Mouse (Mus musculus) stomach, embryonic 14.5 days (tissue): Measurements from ENCODE around the gene Srek1ip1. TPM values are rescaled to one million over a fixed set of nuclear protein-coding genes. Genes with fewer than 3 reads are reported as not detected.

Source experiments
- ATAC-seq: fragments of 200-750 bp; cut with Nextera tagmentation; 2 replicates; pipeline ENCODE4 v1.8.0; 2017; ENCODE audit warnings: low read depth, moderate TSS enrichment; ENCODE audit not compliant: insufficient number of reproducible peaks, insufficient read depth, low FRiP score
- H3K27ac ChIP-seq: fragments of 300-500 bp; sonication (generic); 2 replicates; pipeline ENCODE4 v1.5.1; 2014; ENCODE audit warnings: mild to moderate bottlenecking, low read length, moderate library complexity, mixed read lengths
- H3K27me3 ChIP-seq: fragments of 300-500 bp; sonication (generic); 2 replicates; pipeline ENCODE4 v1.6.1; 2014; ENCODE audit warnings: low read length, control low read depth, mixed read lengths; ENCODE audit not compliant: control insufficient read depth, insufficient read depth
- H3K36me3 ChIP-seq: fragments of 300-500 bp; sonication (generic); 2 replicates; pipeline ENCODE4 v1.6.1; 2014; ENCODE audit warnings: mild to moderate bottlenecking, control low read depth, low read length, moderate library complexity, mixed read lengths; ENCODE audit not compliant: control insufficient read depth, insufficient read depth
- H3K4me1 ChIP-seq: fragments of 300-500 bp; sonication (generic); 2 replicates; pipeline ENCODE4 v1.6.1; 2014; ENCODE audit warnings: low read length, control low read depth, mixed read lengths; ENCODE audit not compliant: control insufficient read depth, insufficient read depth
- H3K4me2 ChIP-seq: fragments of 300-500 bp; sonication (generic); replicated peaks from 2 replicates; pipeline ENCODE4 v1.6.1; 2014; ENCODE audit warnings: low read depth, low read length, control low read depth
- H3K4me3 ChIP-seq: fragments of 300-500 bp; sonication (generic); 2 replicates; pipeline ENCODE4 v1.5.1; 2014; ENCODE audit warnings: low read depth, low read length, control low read depth
- H3K9ac ChIP-seq: fragments of 300-500 bp; sonication (generic); replicated peaks from 2 replicates; pipeline ENCODE4 v1.6.1; 2014; ENCODE audit warnings: low read depth, mild to moderate bottlenecking, control low read depth, low read length, moderate library complexity, mixed read lengths
- H3K9me3 ChIP-seq: fragments of 300-500 bp; sonication (generic); 2 replicates; pipeline ENCODE4 v1.6.1; 2016; ENCODE audit warnings: low read depth, low read length, control low read depth; ENCODE audit not compliant: control insufficient read depth
- WGBS: fragments of 180-500 bp; shearing (Covaris S2); extraction: QIAGEN DNeasy Blood & Tissue Kit; methylation state at CpG from one replicate; pipeline ENCODE4 v1.1.7; 2014; 5-methylcytosine and 5-hydroxymethylcytosine counted together
- polyA plus RNA-seq: library from polyadenylated mRNA; unstranded; fragments of >200 nt; fragmentation: Nextera tagmentation; extraction: Ambion mirVana; gene quantifications from 2 replicates; pipeline ENCODE4 v1.2.1, GENCODE M21; 2014

Srek1ip1 gene
- 23.6 and 25.9 TPM in 2 replicates for polyA plus RNA-seq

DNA sequence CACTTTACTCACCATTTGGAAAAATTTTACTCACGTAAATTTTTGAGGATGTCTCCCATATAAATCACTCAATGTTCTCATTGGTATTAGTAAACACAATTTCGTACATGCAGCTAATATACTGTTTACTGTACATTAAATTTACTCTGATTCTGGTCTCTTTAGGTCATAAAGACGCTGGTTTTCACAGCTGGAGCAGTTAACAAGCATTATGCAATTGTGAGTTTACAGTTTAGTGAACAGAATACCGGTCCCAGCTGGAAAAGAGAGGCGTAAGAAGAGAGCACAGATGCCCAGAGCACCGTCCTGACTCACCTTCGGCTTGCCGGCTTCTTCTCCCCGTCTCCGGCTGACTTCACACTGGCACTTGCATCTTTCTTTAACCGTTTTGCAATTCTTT, at the start of gene Srek1ip1:
Gene Srek1ip1 (plus strand): TSS at position 301 of the 400 bp plus-strand sequence.
- Histone ChIP-seq H3K4me2 (no peak within 1 kb of the TSS), H3K9ac (no peak within 1 kb of the TSS), H3K4me3 (no peak within 1 kb of the TSS), H3K36me3 (no peaks in the 10 kb centered on the region; the same call in 1 of the 2 replicates), H3K4me1 (no peaks in the 10 kb centered on the region), H3K9me3 (no peaks in the 10 kb centered on the region), H3K27me3 (no peaks in the 10 kb centered on the region), H3K27ac (no peak within 1 kb of the TSS)
- ATAC-seq, result no peak
- WGBS, result 88% methylated on average over 11 of the region's 11 CpGs

DNA sequence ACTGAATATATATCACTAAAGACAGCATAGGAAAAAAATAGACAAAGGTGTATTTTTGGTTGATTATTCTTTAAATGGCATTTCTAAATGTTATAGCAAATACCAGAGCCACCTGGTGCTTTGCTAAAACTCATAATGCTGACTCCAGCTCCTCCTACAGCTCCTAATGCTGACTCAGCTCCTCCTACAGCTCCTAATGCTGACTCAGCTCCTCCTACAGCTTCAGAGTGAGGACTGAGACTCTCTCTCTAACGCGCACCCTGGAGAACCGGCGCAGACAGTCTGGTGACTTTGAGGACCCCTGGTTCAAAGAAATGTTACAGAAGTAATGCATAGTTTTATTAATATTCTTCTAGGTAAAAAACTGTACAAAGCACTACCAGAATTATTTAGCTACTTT, 49.4 kb upstream of the Srek1ip1 start:
- Histone ChIP-seq H3K4me2 (no peak overlapping the region), H3K4me1 (no peaks in the 10 kb centered on the region), H3K9me3 (no peaks in the 10 kb centered on the region), H3K27me3 (no peaks in the 10 kb centered on the region), H3K4me3 (no peak overlapping the region), H3K36me3 (no peaks in the 10 kb centered on the region), H3K9ac (no peak overlapping the region), H3K27ac (no peak overlapping the region)
- 89% methylated on average over 4 of the region's 4 CpGs for WGBS
- ATAC-seq, result no peak

- no peak for ATAC-seq
- Histone ChIP-seq H3K27me3 (no peaks in the 10 kb centered on the region), H3K9ac (no peak overlapping the region), H3K9me3 (no peaks in the 10 kb centered on the region), H3K4me3 (no peak overlapping the region), H3K27ac (no peak overlapping the region), H3K4me2 (no peak overlapping the region), H3K36me3 (no peaks in the 10 kb centered on the region), H3K4me1 (no peaks in the 10 kb centered on the region)
These were observed 45.3 kb upstream of the Srek1ip1 start for GRCm38 (mm10) chr13:104747032-104747431.

- WGBS, result 100% methylated on average over 1 of the region's 1 CpGs
- no peak overlapping the region for H3K4me2 ChIP-seq
These were observed 32.9 kb upstream of the Srek1ip1 start for GRCm38 (mm10) chr13:104759381-104759780.

GRCm38 (mm10) chr13:104762401-104762800, 29.9 kb upstream of the Srek1ip1 start:
- WGBS, result 90% methylated on average over 4 of the region's 4 CpGs
- Histone ChIP-seq H3K4me3 (no peak overlapping the region), H3K4me1 (no peaks in the 10 kb centered on the region), H3K9ac (no peak overlapping the region), H3K9me3 (no peaks in the 10 kb centered on the region), H3K4me2 (no peak overlapping the region), H3K36me3 (no peaks in the 10 kb centered on the region; the same call in 1 of the 2 replicates), H3K27ac (no peak overlapping the region), H3K27me3 (no peaks in the 10 kb centered on the region)
- no peak for ATAC-seq

More at GRCm38 (mm10) chr13:104759381-104759780, 32.9 kb upstream of the Srek1ip1 start:
- Histone ChIP-seq H3K4me1 (no peaks in the 10 kb centered on the region), H3K27ac (no peak overlapping the region), H3K27me3 (no peaks in the 10 kb centered on the region), H3K4me3 (no peak overlapping the region), H3K9me3 (no peaks in the 10 kb centered on the region), H3K9ac (no peak overlapping the region), H3K36me3 (no peaks in the 10 kb centered on the region)
- no peak for ATAC-seq

DNA sequence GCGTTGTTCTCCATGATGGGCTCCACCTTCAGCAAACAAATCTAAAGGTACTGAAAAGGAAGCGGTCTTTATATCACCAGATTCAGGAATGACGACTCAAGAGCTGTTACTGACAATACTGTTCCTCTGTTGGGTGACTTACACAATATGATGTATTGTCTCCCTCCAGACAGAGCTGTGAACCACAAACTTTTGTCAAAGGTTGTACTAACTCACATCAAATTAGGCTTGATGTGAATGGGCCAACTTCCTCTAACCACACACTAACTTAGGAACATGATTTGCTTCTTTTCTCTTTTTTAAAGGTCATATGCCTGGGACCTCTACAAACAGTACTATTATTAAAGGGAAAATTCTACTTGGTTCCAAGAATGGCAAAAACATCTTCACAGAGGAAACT, 29.1 kb upstream of the Srek1ip1 start:
- Histone ChIP-seq H3K4me2 (no peak overlapping the region), H3K36me3 (no peaks in the 10 kb centered on the region; the same call in 1 of the 2 replicates)

GRCm38 (mm10) chr13:104779104-104779670, 13.1 kb upstream of the Srek1ip1 start:
- ATAC-seq, result no peak
- no peak overlapping the region for H3K9ac ChIP-seq
- no peak overlapping the region for H3K4me3 ChIP-seq
- H3K4me2 ChIP-seq, result no peak overlapping the region
- no peaks in the 10 kb centered on the region for H3K9me3 ChIP-seq
- H3K4me1 ChIP-seq, result no peaks in the 10 kb centered on the region
- WGBS, result 86% methylated on average over 1 of the region's 1 CpGs
- no peaks in the 10 kb centered on the region for H3K36me3 ChIP-seq
- no peaks in the 10 kb centered on the region for H3K27me3 ChIP-seq
- no peak overlapping the region for H3K27ac ChIP-seq

More for the DNA sequence above, 29.1 kb upstream of the Srek1ip1 start:
- H3K27me3 ChIP-seq, result no peaks in the 10 kb centered on the region
- H3K4me1 ChIP-seq, result no peaks in the 10 kb centered on the region
- no peak for ATAC-seq
- no peak overlapping the region for H3K27ac ChIP-seq
- H3K9ac ChIP-seq, result no peak overlapping the region
- no peaks in the 10 kb centered on the region for H3K9me3 ChIP-seq
- H3K4me3 ChIP-seq, result no peak overlapping the region
- 57% methylated on average over 3 of the region's 3 CpGs for WGBS

DNA sequence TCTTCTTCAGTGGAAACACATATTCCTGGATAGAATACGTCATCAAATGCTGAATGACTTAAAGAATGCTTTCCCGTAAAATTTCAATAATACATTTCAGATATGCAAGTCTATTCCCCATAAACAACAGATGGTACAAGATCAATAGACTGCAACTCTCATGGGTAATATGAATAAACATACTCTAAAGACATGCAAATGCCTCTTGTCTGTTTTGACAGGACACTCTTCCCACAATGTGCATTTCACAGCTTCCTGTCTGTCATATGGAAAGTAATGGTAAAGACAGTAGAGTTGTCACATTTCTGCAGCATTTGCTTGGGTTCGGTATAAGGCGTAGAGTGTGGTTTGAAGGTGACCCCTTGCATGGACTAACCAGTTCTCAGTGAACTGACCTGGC, 5.0 kb upstream of the Srek1ip1 start:
- no peak overlapping the region for H3K9ac ChIP-seq
- WGBS, result 93% methylated on average over 4 of the region's 4 CpGs
- H3K9me3 ChIP-seq, result no peaks in the 10 kb centered on the region
- H3K4me3 ChIP-seq, result no peak overlapping the region
- no peaks in the 10 kb centered on the region; the same call in 1 of the 2 replicates for H3K36me3 ChIP-seq
- ATAC-seq, result no peak
- H3K4me1 ChIP-seq, result no peaks in the 10 kb centered on the region
- no peaks in the 10 kb centered on the region for H3K27me3 ChIP-seq
- no peak overlapping the region for H3K27ac ChIP-seq
- no peak overlapping the region for H3K4me2 ChIP-seq

- ATAC-seq, result no peak
- H3K4me3 ChIP-seq, result no peak overlapping the region
- H3K4me1 ChIP-seq, result no peaks in the 10 kb centered on the region
- WGBS, result 9% methylated on average over 2 of the region's 2 CpGs
- no peak overlapping the region for H3K4me2 ChIP-seq
- H3K36me3 ChIP-seq, result no peaks in the 10 kb centered on the region; the same call in 1 of the 2 replicates
- H3K27ac ChIP-seq, result no peak overlapping the region
- H3K27me3 ChIP-seq, result no peaks in the 10 kb centered on the region
- no peak overlapping the region for H3K9ac ChIP-seq
- no peaks in the 10 kb centered on the region for H3K9me3 ChIP-seq
These were observed 2.6 kb upstream of the Srek1ip1 start for GRCm38 (mm10) chr13:104789663-104790062.
